Mouse (Mus musculus): ENCODE measurements at regions not wholly inside any gene's neighbourhood (a gene's known extent, or its start where the extent isn't known, plus 50 kb on each side); places are given as distances from the start of the nearest gene placed in this dataset.
"Not testable (repeated sequence)": the region's sequence is repeated elsewhere in the genome, so short reads cannot be mapped to it uniquely, and the experiment has no call there.

GRCm38 (mm10) chr7:70239059-70239458 is 127.5 kb downstream of the Nr2f2 start:
- not testable (repeated sequence) for DNase-seq (ENCODE audit: extremely low spot score in 1 of 2, low spot score in 1 of 2)

GRCm38 (mm10) chr7:70219310-70219709 is 147.2 kb downstream of the Nr2f2 start:
- DNase-seq (ENCODE audit: extremely low spot score in 1 of 2, low spot score in 1 of 2), result no peak

GRCm38 (mm10) chr7:70217137-70217536 is 149.4 kb downstream of the Nr2f2 start:
- no peak for DNase-seq (ENCODE audit: extremely low spot score in 1 of 2, low spot score in 1 of 2)

- no peak for DNase-seq (ENCODE audit: extremely low spot score in 1 of 2, low spot score in 1 of 2)
Observed at GRCm38 (mm10) chr7:70213970-70214520, 152.5 kb downstream of the Nr2f2 start.

- no peak for DNase-seq (ENCODE audit: extremely low spot score in 1 of 2, low spot score in 1 of 2)
Observed at GRCm38 (mm10) chr7:70205900-70206299, 160.6 kb downstream of the Nr2f2 start.

GRCm38 (mm10) chr7:70200188-70200587 is 166.3 kb downstream of the Nr2f2 start:
- DNase-seq (ENCODE audit: extremely low spot score in 1 of 2, low spot score in 1 of 2), result no peak

GRCm38 (mm10) chr7:70178956-70179355 is 187.6 kb downstream of the Nr2f2 start:
- no peak for DNase-seq (ENCODE audit: extremely low spot score in 1 of 2, low spot score in 1 of 2)

- no peak for DNase-seq (ENCODE audit: extremely low spot score in 1 of 2, low spot score in 1 of 2)
Observed at GRCm38 (mm10) chr7:70178006-70178405, 188.5 kb downstream of the Nr2f2 start.

GRCm38 (mm10) chr7:70176686-70177259 is 189.8 kb downstream of the Nr2f2 start:
- DNase-seq (ENCODE audit: extremely low spot score in 1 of 2, low spot score in 1 of 2), result no peak

GRCm38 (mm10) chr7:70176086-70176485 is 190.4 kb downstream of the Nr2f2 start:
- DNase-seq (ENCODE audit: extremely low spot score in 1 of 2, low spot score in 1 of 2), result no peak

GRCm38 (mm10) chr7:70172431-70172830 is 194.1 kb downstream of the Nr2f2 start:
- no peak for DNase-seq (ENCODE audit: extremely low spot score in 1 of 2, low spot score in 1 of 2)

- no peak for DNase-seq (ENCODE audit: extremely low spot score in 1 of 2, low spot score in 1 of 2)
Observed at GRCm38 (mm10) chr7:70171456-70171855, 195.1 kb downstream of the Nr2f2 start.

- no peak for DNase-seq (ENCODE audit: extremely low spot score in 1 of 2, low spot score in 1 of 2)
Observed at GRCm38 (mm10) chr7:70168080-70168479, 198.5 kb downstream of the Nr2f2 start.

- no peak for DNase-seq (ENCODE audit: extremely low spot score in 1 of 2, low spot score in 1 of 2)
Observed at GRCm38 (mm10) chr7:70166081-70166480, 200.5 kb downstream of the Nr2f2 start.

GRCm38 (mm10) chr7:70165501-70165900 is 201.0 kb downstream of the Nr2f2 start:
- DNase-seq (ENCODE audit: extremely low spot score in 1 of 2, low spot score in 1 of 2), result no peak

GRCm38 (mm10) chr7:70164691-70165193 is 201.8 kb downstream of the Nr2f2 start:
- no peak for DNase-seq (ENCODE audit: extremely low spot score in 1 of 2, low spot score in 1 of 2)

- DNase-seq (ENCODE audit: extremely low spot score in 1 of 2, low spot score in 1 of 2), result no peak
Observed at GRCm38 (mm10) chr7:70158531-70158930, 208.0 kb downstream of the Nr2f2 start.

- DNase-seq (ENCODE audit: extremely low spot score in 1 of 2, low spot score in 1 of 2), result no peak
Observed at GRCm38 (mm10) chr7:70144726-70145271, 221.7 kb downstream of the Nr2f2 start.

- no peak for DNase-seq (ENCODE audit: extremely low spot score in 1 of 2, low spot score in 1 of 2)
Observed at GRCm38 (mm10) chr7:70136837-70137236, 229.7 kb downstream of the Nr2f2 start.

- no peak for DNase-seq (ENCODE audit: extremely low spot score in 1 of 2, low spot score in 1 of 2)
Observed at GRCm38 (mm10) chr7:70135416-70135815, 231.1 kb downstream of the Nr2f2 start.

- peak in 1 of 2 experiments; percentile 1 for DNase-seq (ENCODE audit: extremely low spot score in 1 of 2, low spot score in 1 of 2)
Observed at GRCm38 (mm10) chr7:70129963-70130362, 236.6 kb downstream of the Nr2f2 start.

GRCm38 (mm10) chr7:70122818-70123217 is 243.7 kb downstream of the Nr2f2 start:
- DNase-seq (ENCODE audit: extremely low spot score in 1 of 2, low spot score in 1 of 2), result no peak
